Mouse (Mus musculus) heart, postnatal 0 days (tissue): Measurements from ENCODE around the gene Taf1c. TPM values are rescaled to one million over a fixed set of nuclear protein-coding genes. Genes with fewer than 3 reads are reported as not detected.

Experiments used
- ATAC-seq: fragments of 200-750 bp; cut with Nextera tagmentation; 2 replicates; pipeline ENCODE4 v1.8.0; 2017; ENCODE audit warnings: low read depth, moderate number of reproducible peaks, moderate library complexity; ENCODE audit not compliant: insufficient read depth
- DNase-seq: peaks from one replicate; pipeline ENCODE4 v3.0.0-alpha.2; 2016; ENCODE audit warnings: low spot score
- H3K27ac ChIP-seq: fragments of 300-500 bp; sonication (generic); 2 replicates; pipeline ENCODE4 v1.5.1; 2014; ENCODE audit warnings: low read depth, mild to moderate bottlenecking
- H3K27me3 ChIP-seq: fragments of 300-500 bp; sonication (generic); 2 replicates; pipeline ENCODE4 v1.6.1; 2014; ENCODE audit warnings: low read length, mixed read lengths; ENCODE audit not compliant: control insufficient read depth, insufficient read depth
- H3K36me3 ChIP-seq: fragments of 300-500 bp; sonication (generic); replicated peaks from 2 replicates; pipeline ENCODE4 v1.6.1; 2014; ENCODE audit warnings: low read length, mixed read lengths; ENCODE audit not compliant: control insufficient read depth, insufficient read depth
- H3K4me1 ChIP-seq: fragments of 300-500 bp; sonication (generic); 2 replicates; pipeline ENCODE4 v1.6.1; 2014; ENCODE audit warnings: antibody characterized with exemption; ENCODE audit not compliant: control insufficient read depth, insufficient read depth
- H3K4me2 ChIP-seq: fragments of 300-500 bp; sonication (generic); 2 replicates; pipeline ENCODE4 v1.6.1; 2014; ENCODE audit warnings: low read depth, mild to moderate bottlenecking, low read length, moderate library complexity
- H3K4me3 ChIP-seq: fragments of 300-500 bp; sonication (generic); 2 replicates; pipeline ENCODE4 v1.5.1; 2014; ENCODE audit warnings: low read depth, low read length
- H3K9ac ChIP-seq: fragments of 300-500 bp; sonication (generic); replicated peaks from 2 replicates; pipeline ENCODE4 v1.6.1; 2014; ENCODE audit warnings: low read depth, low read length, mixed read lengths
- H3K9me3 ChIP-seq: fragments of 300-500 bp; sonication (generic); replicated peaks from 2 replicates; pipeline ENCODE4 v1.6.1; 2016; ENCODE audit warnings: low read length; ENCODE audit not compliant: control insufficient read depth
- CTCF ChIP-seq: IDR thresholded peaks from 2 replicates; pipeline ENCODE4 v1.5.1; 2016; ENCODE audit warnings: antibody characterized with exemption, control low read depth, low read depth
- EP300 ChIP-seq: IDR thresholded peaks from 2 replicates; pipeline ENCODE4 v1.6.1; 2016; ENCODE audit warnings: antibody characterized with exemption, low read depth
- WGBS: fragments of 180-500 bp; shearing (Covaris S2); extraction: QIAGEN DNeasy Blood & Tissue Kit; methylation state at CpG from one replicate; pipeline ENCODE4 v1.1.7; 2014; 5-methylcytosine and 5-hydroxymethylcytosine counted together
- polyA plus RNA-seq: library from polyadenylated mRNA; unstranded; fragments of >200 nt; fragmentation: Nextera tagmentation; extraction: Ambion mirVana; gene quantifications from 2 replicates; pipeline ENCODE4 v1.2.1, GENCODE M21; 2015
- total RNA-seq: library from RNA; depleted of rRNA; stranded (reverse); fragments of >200 nt; gene quantifications from 2 replicates; pipeline ENCODE4 v1.2.3, GENCODE M21; 2014; ENCODE audit warnings: low replicate concordance

The Taf1c gene
- total and polyA plus RNA-seq, 2 experiments from 2014 or later, result 3.7 to 5.3 TPM

DNA sequence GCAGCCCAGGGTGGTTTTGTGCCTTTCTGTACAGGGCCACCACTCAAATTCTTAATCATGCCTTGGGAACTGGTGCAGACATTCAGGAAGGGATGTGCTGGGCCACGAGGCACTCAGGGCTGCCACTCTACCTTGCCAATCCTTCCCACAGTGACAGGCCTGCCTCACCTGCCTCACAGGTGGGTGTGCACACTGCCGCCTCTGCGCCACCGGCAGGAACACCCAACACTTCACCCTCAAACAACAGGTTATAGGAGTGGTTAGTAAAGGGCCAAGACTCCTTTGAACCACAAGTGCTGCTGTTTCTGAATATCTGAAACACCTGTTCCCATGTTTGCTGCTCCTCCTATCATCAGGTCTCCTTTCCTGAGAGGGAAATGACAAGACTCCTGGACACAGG lies 32.6 kb downstream of the Taf1c start:
- Histone ChIP-seq H3K9me3 (no peaks in the 10 kb centered on the region), H3K27ac (no peak overlapping the region), H3K4me3 (no peak overlapping the region; the same call in 1 of the 2 replicates), H3K4me1 (peaks cover 10% of the 10 kb centered on the region; the same call in 1 of the 2 replicates), H3K9ac (no peak overlapping the region), H3K36me3 (peaks cover 5% of the 10 kb centered on the region; the same call in 1 of the 2 replicates), H3K4me2 (peak overlapping the region; percentile 16; the same call in 1 of the 2 replicates), H3K27me3 (0 out of 2 replicates have a peak, but pooled peaks cover 12% of the 10 kb centered on the region)
- ATAC-seq (no peak), DNase-seq (no peak)
- WGBS, result 78% methylated on average over 4 of the region's 4 CpGs
- TF ChIP-seq EP300, result no peak
- no peak for TF ChIP-seq CTCF

DNA sequence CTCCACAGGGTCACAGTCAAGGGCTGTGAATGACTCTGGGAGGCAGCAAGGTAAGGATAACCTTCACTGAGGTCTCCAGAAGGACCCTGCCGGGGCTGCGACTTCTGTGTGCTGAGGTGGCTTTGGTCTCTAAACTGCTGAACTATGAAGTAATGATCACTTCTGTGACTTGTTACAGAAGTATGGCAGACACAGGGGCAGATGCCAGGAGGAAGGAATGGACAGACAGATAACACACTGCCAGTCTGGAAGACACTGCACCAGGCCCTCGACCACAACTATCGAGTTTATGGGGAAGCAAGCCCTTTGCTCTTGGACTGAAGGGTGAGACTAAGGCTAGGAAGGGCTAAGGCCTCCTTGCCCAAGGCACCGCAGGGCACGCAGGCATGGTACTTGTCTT lies 33.9 kb downstream of the Taf1c start:
- H3K4me2 ChIP-seq, result no peak overlapping the region; the same call in 1 of the 2 replicates
- 67% methylated on average over 6 of the region's 6 CpGs for WGBS
- H3K4me3 ChIP-seq, result no peak overlapping the region
- peaks cover 13% of the 10 kb centered on the region for H3K36me3 ChIP-seq
- no peak for DNase-seq
- TF ChIP-seq EP300 (no peak), CTCF (no peak)
- no peak overlapping the region; the same call in 1 of the 2 replicates for H3K27ac ChIP-seq
- H3K27me3 ChIP-seq, result 0 out of 2 replicates have a peak, but pooled peaks cover 5% of the 10 kb centered on the region
- no peak for ATAC-seq
- no peaks in the 10 kb centered on the region for H3K9me3 ChIP-seq
- H3K9ac ChIP-seq, result no peak overlapping the region; the same call in 1 of the 2 replicates
- peaks cover 10% of the 10 kb centered on the region; the same call in 1 of the 2 replicates for H3K4me1 ChIP-seq

DNA sequence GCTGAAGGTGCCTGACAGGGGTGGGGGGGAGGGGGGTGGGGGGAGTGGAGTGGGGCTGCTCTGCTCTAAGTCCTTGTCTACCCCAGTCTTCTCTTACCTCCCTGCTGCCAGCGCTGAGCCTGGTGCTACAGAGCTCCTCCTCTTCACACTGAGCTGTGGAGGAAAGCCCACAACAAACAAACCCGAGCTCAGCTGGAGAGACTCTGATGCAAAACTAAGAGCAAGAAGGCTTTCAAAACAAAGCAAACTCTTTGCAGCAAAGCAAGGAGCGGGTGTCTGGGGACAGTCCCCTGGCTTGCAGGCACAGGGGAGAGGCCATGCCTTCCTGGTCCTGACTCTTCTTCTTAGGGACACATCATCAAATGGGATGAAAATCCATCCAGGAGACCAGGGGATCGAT lies 35.1 kb downstream of the Taf1c start:
- no peaks in the 10 kb centered on the region for H3K9me3 ChIP-seq
- H3K4me3 ChIP-seq, result no peak overlapping the region
- no peak overlapping the region; the same call in 1 of the 2 replicates for H3K9ac ChIP-seq
- H3K4me2 ChIP-seq, result no peak overlapping the region
- TF ChIP-seq CTCF (no peak), EP300 (no peak)
- peaks cover 24% of the 10 kb centered on the region for H3K36me3 ChIP-seq
- no peaks in the 10 kb centered on the region for H3K27me3 ChIP-seq
- no peak for ATAC-seq
- DNase-seq, result no peak
- H3K4me1 ChIP-seq, result peaks cover 6% of the 10 kb centered on the region; the same call in 1 of the 2 replicates
- 51% methylated on average over 4 of the region's 4 CpGs for WGBS
- H3K27ac ChIP-seq, result peak overlapping the region; percentile 60; the same call in 1 of the 2 replicates

DNA sequence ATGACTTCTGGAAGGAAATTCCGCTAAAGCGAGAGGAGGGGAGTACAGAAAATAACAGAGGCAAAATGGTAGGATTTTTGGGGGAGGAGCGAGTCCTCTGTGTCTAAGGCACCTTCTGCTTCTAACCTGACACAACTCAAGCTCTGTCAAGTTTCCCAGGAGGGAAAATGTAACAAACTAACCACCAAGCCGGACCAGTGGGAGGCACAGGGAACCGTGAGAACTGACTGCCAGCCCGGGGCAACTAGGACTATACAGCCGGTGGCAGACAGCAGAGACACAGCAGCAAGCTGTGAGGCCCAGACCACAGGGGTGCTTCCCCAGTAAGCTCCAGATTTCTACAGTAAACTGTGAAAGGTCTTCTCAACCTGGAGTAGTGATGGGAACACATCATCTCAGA lies 36.1 kb downstream of the Taf1c start:
- no peak overlapping the region; the same call in 1 of the 2 replicates for H3K4me2 ChIP-seq

DNA sequence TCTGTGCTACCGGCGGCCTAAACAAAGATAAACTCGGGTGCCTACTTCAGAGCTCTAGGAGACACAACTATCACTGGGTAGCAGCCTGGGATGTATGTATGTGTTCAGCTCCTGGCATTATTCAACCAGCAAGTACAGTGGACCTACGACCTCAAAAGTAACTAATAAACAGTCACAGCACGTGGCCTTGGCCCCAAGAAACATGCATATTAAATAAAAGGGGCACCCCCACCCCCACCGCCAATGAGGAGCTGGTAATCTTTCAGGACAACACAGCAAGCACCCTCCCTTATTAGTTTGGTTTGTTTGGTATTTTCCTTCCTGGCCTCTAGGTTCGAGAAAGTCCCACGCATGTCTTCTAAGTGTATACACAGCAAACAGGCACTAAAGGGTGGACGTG lies 36.8 kb downstream of the Taf1c start:
- H3K4me2 ChIP-seq, result no peak overlapping the region
- no peaks in the 10 kb centered on the region for H3K9me3 ChIP-seq
- H3K4me3 ChIP-seq, result no peak overlapping the region
- 76% methylated on average over 9 of the region's 9 CpGs for WGBS
- H3K36me3 ChIP-seq, result peaks cover 39% of the 10 kb centered on the region
- ATAC-seq (no peak), DNase-seq (no peak)
- no peaks in the 10 kb centered on the region for H3K4me1 ChIP-seq
- no peak for TF ChIP-seq EP300
- TF ChIP-seq CTCF, result no peak
- H3K27ac ChIP-seq, result no peak overlapping the region
- H3K9ac ChIP-seq, result no peak overlapping the region
- no peaks in the 10 kb centered on the region for H3K27me3 ChIP-seq

More for the DNA sequence above, 36.1 kb downstream of the Taf1c start:
- H3K4me3 ChIP-seq, result no peak overlapping the region
- no peak for ATAC-seq
- H3K36me3 ChIP-seq, result peaks cover 32% of the 10 kb centered on the region
- WGBS, result 67% methylated on average over 7 of the region's 7 CpGs
- H3K4me1 ChIP-seq, result peaks cover 2% of the 10 kb centered on the region; the same call in 1 of the 2 replicates
- no peak overlapping the region for H3K27ac ChIP-seq
- H3K27me3 ChIP-seq, result no peaks in the 10 kb centered on the region
- no peaks in the 10 kb centered on the region for H3K9me3 ChIP-seq
- DNase-seq, result no peak
- no peak overlapping the region for H3K9ac ChIP-seq
- TF ChIP-seq EP300, result no peak
- no peak for TF ChIP-seq CTCF

DNA sequence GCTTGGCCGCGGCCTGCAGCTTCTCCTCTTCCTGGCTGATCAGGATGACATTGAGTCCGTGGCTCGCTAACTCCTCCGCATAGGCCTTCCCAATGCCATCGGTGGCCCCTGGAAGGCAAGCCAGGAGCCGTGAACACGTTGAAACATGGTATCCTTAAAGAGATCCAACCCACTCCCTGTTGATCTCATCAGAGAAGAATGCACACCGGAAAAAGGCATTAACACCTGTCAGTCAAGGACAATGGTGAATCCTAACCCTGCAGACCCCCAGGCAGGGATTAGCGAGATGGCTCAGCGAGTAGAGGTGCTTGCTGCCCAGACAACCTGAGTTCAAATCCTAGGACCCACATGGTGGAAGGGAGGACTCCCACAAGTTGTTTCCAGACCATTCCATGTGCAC lies 38.7 kb downstream of the Taf1c start:
- 67% methylated on average over 11 of the region's 11 CpGs for WGBS
- ATAC-seq (no peak), DNase-seq (no peak)
- TF ChIP-seq CTCF (no peak), EP300 (no peak)
- H3K4me1 ChIP-seq, result no peaks in the 10 kb centered on the region
- no peak overlapping the region for H3K27ac ChIP-seq
- no peak overlapping the region for H3K9ac ChIP-seq
- H3K4me2 ChIP-seq, result no peak overlapping the region
- no peaks in the 10 kb centered on the region for H3K27me3 ChIP-seq
- peaks cover 51% of the 10 kb centered on the region for H3K36me3 ChIP-seq
- H3K9me3 ChIP-seq, result no peaks in the 10 kb centered on the region
- H3K4me3 ChIP-seq, result no peak overlapping the region
